Mouse (Mus musculus) hematopoietic stem cell, adult 5-6 weeks (primary cell): ENCODE measurements around the gene Pif1. TPM values are rescaled to one million over a fixed set of nuclear protein-coding genes. Genes with fewer than 3 reads are reported as not detected.
A peak's percentile ranks its signal among the peaks of the same experiment; 100 is the strongest.

Experiments
- ATAC-seq, 2 experiments: fragments of 125-278 bp in 1 of 2; replicated peaks in 1 of 2; 2 replicates each; pipeline ENCODE4 v1.8.0; 2016 to 2017; ENCODE audit warnings: inconsistent platforms in 2 of 2, mild to moderate bottlenecking in 2 of 2, moderate number of reproducible peaks in 2 of 2, low read depth in 1 of 2, moderate TSS enrichment in 1 of 2; ENCODE audit not compliant: low FRiP score in 2 of 2, poor library complexity in 2 of 2, severe bottlenecking in 2 of 2, insufficient read depth in 1 of 2, low TSS enrichment in 1 of 2
- total RNA-seq: library from RNA; stranded (forward); fragments of 172-1452, 232-1000 nt; gene quantifications from 2 replicates; pipeline ENCODE4 v1.2.3, GENCODE M21; 2017

The Pif1 gene
- total RNA-seq, 1 experiment from 2014 or later, result 6.7 TPM

DNA sequence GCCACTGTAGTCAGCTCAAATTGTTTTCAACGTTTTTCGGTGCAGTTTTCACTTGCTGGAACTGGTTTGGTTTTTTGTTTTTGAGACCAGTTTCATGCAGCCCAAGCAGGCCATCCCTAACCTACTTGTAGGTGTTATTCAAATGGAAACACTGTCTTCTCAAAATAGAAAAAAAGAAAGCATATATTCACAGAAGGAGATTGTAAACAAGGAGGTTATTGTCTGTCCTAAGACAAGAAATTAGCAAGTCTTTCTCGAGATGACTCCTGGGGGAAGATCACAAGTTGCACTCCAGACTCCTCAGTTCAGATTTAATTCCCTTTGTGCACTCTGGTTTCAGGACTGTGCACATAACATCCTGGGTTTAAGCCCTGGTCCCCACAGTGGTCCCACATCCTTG is 32.4 kb downstream of the Pif1 start:
- no peak for ATAC-seq

GRCm38 (mm10) chr9:65621196-65621595 is 34.2 kb downstream of the Pif1 start:
- ATAC-seq, result no peak

- ATAC-seq, result no peak
Observed at GRCm38 (mm10) chr9:65621666-65622065, 34.7 kb downstream of the Pif1 start.

DNA sequence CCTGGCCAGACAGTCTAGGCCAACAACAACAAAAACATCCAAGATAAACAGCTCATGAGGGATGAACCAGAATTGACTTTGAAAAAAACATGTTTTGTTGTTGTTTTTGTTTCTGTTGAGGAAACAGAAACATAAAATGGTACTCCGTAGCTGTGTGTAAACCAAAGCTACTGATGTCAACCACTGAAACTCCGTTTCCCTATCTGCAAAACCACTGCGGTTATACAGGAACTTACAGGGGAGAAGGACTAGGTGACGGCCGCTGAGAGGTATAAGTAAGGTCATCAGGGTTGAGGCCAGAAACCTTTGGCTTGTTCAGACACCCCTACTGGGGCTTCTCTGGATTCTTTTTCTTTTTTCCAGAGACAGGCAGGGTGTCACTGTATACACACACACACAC is 35.9 kb downstream of the Pif1 start:
- ATAC-seq, result peak in 1 of 2 experiments; percentile 39; a peak in 1 of 4 replicates

DNA sequence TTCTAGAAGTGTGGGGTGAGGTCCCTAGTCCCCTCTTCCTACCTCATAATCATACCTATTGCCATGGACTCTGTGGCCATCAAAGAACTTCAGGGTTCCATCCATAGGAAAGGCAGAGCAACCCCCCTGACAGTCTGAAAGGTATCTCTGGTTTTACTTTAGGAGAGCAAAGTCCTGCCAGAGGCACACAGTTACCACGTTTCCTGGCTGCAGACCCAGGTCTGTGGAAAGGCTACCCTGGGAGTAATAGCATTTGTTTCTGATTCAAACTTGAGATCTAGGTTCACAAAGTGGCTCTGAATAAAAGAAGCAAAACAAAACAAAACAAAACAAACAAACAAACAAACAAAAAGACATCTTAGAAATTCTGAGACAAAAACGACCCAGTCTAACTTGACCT is 37.3 kb downstream of the Pif1 start:
- no peak for ATAC-seq

GRCm38 (mm10) chr9:65629025-65629766 is 42.2 kb downstream of the Pif1 start, which contains the start of gene Rbpms2:
Gene Rbpms2 (plus strand): TSS chr9:65629648.
- ATAC-seq, result no peak

- no peak; a peak in 1 of 4 replicates for ATAC-seq
Observed at GRCm38 (mm10) chr9:65629767-65630630, 43.0 kb downstream of the Pif1 start.

DNA sequence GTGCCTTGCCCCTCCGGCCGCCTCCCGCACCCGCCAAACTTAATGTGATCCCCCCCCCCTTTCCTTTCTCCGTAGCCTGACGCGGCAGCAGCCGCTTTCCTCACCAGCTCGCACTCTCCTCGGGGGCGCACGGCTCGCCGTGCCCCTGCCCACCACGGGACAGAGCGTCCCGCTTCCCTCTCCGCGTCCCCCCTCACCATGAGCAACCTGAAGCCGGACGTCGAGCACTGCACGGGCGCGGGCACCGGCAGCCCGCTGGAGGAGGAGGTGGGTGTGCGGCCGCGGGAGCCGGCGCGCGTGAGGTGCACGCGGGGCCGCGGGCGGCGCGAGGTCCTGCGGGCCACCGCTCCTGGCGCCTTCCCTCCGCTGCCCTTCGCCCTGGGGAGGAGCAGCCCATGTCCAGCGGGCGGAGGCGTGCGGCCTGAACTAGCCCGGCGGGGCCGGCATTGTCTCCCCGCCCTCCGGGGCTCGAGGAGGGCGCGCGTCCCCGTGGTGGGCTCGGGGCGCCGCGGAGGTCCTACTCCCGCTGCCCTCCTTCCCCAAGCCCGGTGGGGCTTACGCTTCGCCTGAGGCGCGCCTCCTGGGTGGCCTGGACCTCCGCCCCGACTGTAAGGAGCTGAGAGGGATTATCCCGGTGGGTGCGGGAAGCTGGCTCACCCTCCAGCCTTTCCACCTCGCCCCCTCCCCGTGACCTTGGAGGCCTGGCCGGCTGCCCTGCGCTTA is 43.8 kb downstream of the Pif1 start:
- ATAC-seq, result peak in 1 of 2 experiments; percentile 16; a peak in 1 of 4 replicates

- ATAC-seq, result peak in 1 of 2 experiments; percentile 38; a peak in 2 of 4 replicates
Observed at GRCm38 (mm10) chr9:65631354-65632021, 44.5 kb downstream of the Pif1 start.

DNA sequence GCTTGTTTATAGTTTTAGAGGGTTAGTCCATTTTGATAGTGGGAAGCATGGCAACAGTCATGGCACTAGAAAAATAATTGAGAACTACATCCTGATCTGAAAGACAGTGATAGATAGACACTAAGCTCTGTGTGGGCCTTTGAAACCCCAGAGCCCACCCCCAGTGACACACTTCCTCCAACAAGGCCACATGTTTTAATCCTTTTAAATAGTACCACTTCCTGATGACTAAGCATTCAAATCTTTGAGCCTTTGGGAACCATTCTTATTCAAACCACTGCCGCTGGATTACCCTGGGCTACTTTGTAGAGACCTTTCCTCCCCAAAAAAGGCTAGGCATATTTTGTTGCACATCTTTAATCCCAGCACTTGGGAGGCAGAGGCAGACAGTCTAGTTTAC is 48.8 kb downstream of the Pif1 start:
- no peak for ATAC-seq

DNA sequence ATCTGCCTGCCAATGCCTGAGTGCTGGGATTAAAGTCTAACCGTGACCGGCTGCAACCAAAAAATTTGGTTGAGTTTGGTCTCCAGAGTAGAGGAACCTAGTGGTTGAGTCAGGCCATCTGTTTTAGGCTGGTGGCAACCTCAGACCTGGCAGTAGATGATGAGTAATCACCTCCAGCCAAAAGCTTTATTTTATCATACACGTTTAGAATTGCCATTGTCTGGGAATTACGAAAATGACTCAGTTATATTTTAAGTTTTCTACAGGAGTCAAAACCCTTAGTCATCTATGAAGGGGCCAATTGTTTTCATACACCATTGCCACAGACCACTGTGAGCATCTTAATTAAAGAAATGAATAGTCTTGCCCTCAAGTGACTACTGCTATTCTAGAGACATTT is 50.0 kb downstream of the Pif1 start:
- ATAC-seq, result no peak

GRCm38 (mm10) chr9:65639065-65639464 is 52.1 kb downstream of the Pif1 start:
- no peak for ATAC-seq

DNA sequence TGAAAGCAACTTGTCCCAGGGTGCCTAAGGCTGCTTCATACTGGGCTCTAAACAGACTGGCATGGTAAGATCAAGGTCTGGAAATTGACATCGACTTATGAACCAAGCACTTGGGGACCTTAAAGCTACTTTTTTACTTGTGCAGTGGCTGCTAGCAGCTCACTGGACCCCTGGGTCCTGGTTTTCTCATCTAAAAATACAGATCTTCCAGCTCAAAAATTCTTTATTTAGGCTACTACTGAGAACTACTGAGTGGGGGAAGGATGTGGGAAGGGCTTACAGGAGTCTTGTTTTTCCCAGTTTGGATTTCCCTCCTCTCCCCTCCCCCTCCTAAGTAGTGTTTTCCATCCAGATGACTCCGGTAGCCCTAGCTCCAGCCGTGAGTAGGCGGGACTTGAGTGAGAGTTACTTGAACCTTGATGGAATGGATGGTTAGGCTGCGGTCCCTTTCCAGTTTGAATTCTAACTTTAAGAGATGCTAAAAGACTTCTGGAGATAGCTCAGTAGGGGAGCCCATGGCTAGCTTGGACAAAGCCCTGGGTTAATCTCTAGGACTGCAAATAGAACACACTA is 54.0 kb downstream of the Pif1 start:
- no peak for ATAC-seq

- ATAC-seq, result no peak
Observed at GRCm38 (mm10) chr9:65641446-65642052, 54.6 kb downstream of the Pif1 start.

DNA sequence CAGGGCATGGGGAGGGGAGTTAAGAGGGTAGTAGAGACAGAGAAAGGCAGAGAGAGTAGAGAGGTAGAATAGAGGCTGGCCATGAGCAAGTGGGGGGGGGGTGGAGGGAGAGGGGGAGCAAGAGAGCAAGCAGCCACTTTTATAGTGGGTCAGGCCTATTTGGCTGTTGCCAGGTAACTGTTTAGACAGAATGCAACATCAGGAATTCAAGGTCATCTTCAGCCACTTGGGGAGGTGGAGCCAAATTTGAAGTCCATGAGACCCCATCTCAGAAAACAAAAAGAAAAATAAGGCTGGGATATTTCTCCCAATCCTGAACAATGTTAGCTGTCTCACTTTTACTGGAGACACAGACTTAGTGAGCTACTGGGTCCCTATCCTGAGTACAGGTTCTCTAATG is 55.6 kb downstream of the Pif1 start:
- no peak for ATAC-seq

DNA sequence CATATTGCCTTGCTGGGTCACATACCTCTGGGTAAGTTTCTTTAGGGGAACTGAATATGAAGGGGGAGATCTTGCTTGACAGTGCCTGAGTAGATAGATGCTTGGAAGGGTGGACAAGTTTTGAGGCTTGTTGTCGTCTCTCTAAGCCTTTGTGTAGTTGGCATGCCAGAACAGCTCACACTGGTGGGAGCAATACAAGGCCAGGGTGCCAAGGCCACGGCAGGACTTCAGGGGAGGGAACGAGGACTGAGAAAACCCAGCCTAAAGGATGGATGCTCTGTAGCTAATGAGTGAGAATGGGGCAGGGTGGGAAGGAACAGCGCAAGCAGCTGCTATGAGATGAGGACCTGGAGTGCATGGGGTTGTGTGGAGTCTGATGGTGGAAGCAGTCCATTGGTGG is 58.0 kb downstream of the Pif1 start:
- ATAC-seq, result no peak
